Mouse (Mus musculus): ENCODE data around the gene Fam71f2.

- TF ChIP-seq CHD2 (IDR thresholded peaks at IDR 0.05; ENCODE audit: low read depth, low read length) (no peak), HCFC1 (IDR thresholded peaks at IDR 0.05; ENCODE audit: borderline replicate concordance, insufficient read depth, low read length) (no peak), ZNF384 (IDR thresholded peaks at IDR 0.05; ENCODE audit: low read depth, low read length) (no peak), ZC3H11A (IDR thresholded peaks at IDR 0.05; ENCODE audit: borderline replicate concordance, low read depth, low read length) (no peak), MAFK (IDR thresholded peaks at IDR 0.05; ENCODE audit: insufficient read depth, low read depth, low read length) (no peak)
These were observed 17.6 kb upstream of the Fam71f2 start for GRCm38 (mm10) chr6:29261831-29262230.
